Mouse (Mus musculus) brain, embryonic 14.5 days (tissue): ENCODE measurements around the gene Gatad2a.

ENCODE experiments used
- CTCF ChIP-seq: fragments of 200-500 bp; IDR thresholded peaks from 2 replicates; pipeline ENCODE4 v1.5.1; 2012; ENCODE audit warnings: inconsistent platforms, mild to moderate bottlenecking, moderate library complexity, borderline replicate concordance; ENCODE audit not compliant: insufficient read depth, insufficient read length; ENCODE audit errors: extremely low read depth
- POLR2A ChIP-seq: fragments of 200-500 bp; IDR thresholded peaks from 2 replicates; pipeline ENCODE4 v1.6.1; 2012; ENCODE audit warnings: mild to moderate bottlenecking, inconsistent platforms, borderline replicate concordance; ENCODE audit not compliant: poor library complexity, insufficient read depth, insufficient read length, severe bottlenecking; ENCODE audit errors: extremely low read depth

GRCm38 (mm10) chr8:69937466-69937865 is 58.7 kb downstream of the Gatad2a start:
- TF ChIP-seq POLR2A (no peak), CTCF (no peak)
